Mouse (Mus musculus): ENCODE data around the gene Neu1. TPM values are rescaled to one million over a fixed set of nuclear protein-coding genes. Genes with fewer than 3 reads are reported as not detected.
"Not testable (repeated sequence)": the region's sequence is repeated elsewhere in the genome, so short reads cannot be mapped to it uniquely, and the experiment has no call there.

The Neu1 gene
- polyA plus RNA-seq, 1 experiment from 2014 or later, result 16.8 TPM

DNA sequence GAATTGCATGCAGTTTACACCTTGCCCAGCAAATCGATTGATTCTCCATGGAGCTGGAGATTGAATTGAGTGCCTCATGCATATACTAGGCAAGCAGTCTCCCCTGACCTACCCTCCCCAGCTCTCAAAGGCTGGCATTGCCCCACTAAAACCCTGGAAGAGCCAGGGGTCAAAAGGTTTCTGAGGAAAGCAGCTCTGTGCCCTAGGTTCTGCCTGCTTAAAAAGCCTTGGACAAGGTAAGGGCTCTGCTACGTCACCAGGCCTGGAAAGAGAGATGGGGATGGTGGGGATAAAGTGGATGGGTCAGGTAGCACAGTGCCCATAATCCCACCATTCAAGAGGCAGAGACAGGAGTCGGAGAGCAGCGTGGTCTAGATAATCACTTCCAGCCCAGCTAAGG is 23.8 kb downstream of the Neu1 start:
- H3K4me3 ChIP-seq (ENCODE audit: low read depth, low read length), result no peak overlapping the region
- no peaks in the 10 kb centered on the region for H3K9me3 ChIP-seq (ENCODE audit: control insufficient read depth, low read length)
- ATAC-seq (ENCODE audit: insufficient read depth, low FRiP score, low TSS enrichment) (no peak), DNase-seq (ENCODE audit: low spot score) (no peak)
- 80% methylated on average over 4 of the region's 4 CpGs for WGBS
- H3K4me1 ChIP-seq (ENCODE audit: control insufficient read depth, insufficient read depth, low read length), result peaks cover 7% of the 10 kb centered on the region
- no peak overlapping the region for H3K4me2 ChIP-seq (ENCODE audit: low read depth)
- H3K9ac ChIP-seq (ENCODE audit: low read length), result no peak overlapping the region
- H3K36me3 ChIP-seq (ENCODE audit: control insufficient read depth, insufficient read depth, low read length), result peaks cover 8% of the 10 kb centered on the region
- 0 out of 2 replicates have a peak, but pooled peaks cover 3% of the 10 kb centered on the region for H3K27me3 ChIP-seq (ENCODE audit: control insufficient read depth, insufficient read depth, low read length)
- no peak overlapping the region for H3K27ac ChIP-seq (ENCODE audit: low read depth, low read length)

GRCm38 (mm10) chr17:34955884-34956283 is 24.8 kb downstream of the Neu1 start:
- ATAC-seq (ENCODE audit: insufficient read depth, low FRiP score, low TSS enrichment), result no peak
- WGBS, result 83% methylated on average over 3 of the region's 3 CpGs

GRCm38 (mm10) chr17:34956340-34956739 is 25.3 kb downstream of the Neu1 start:
- no peak for DNase-seq (ENCODE audit: low spot score)
- no peaks in the 10 kb centered on the region for H3K36me3 ChIP-seq (ENCODE audit: control insufficient read depth, insufficient read depth, low read length)
- no peak for ATAC-seq (ENCODE audit: insufficient read depth, low FRiP score, low TSS enrichment)
- H3K27me3 ChIP-seq (ENCODE audit: control insufficient read depth, insufficient read depth, low read length), result peaks cover 7% of the 10 kb centered on the region; the same call in 1 of the 2 replicates
- H3K27ac ChIP-seq (ENCODE audit: low read depth, low read length), result no peak overlapping the region
- H3K4me2 ChIP-seq (ENCODE audit: low read depth), result no peak overlapping the region
- no peaks in the 10 kb centered on the region for H3K9me3 ChIP-seq (ENCODE audit: control insufficient read depth, low read length)
- peaks cover 3% of the 10 kb centered on the region; the same call in 1 of the 2 replicates for H3K4me1 ChIP-seq (ENCODE audit: control insufficient read depth, insufficient read depth, low read length)
- WGBS, result 48% methylated on average over 1 of the region's 1 CpGs
- no peak overlapping the region for H3K9ac ChIP-seq (ENCODE audit: low read length)
- H3K4me3 ChIP-seq (ENCODE audit: low read depth, low read length), result no peak overlapping the region

More at GRCm38 (mm10) chr17:34955884-34956283, 24.8 kb downstream of the Neu1 start:
- H3K4me2 ChIP-seq (ENCODE audit: low read depth), result no peak overlapping the region
- DNase-seq (ENCODE audit: low spot score), result no peak
- no peak overlapping the region for H3K4me3 ChIP-seq (ENCODE audit: low read depth, low read length)
- H3K27ac ChIP-seq (ENCODE audit: low read depth, low read length), result no peak overlapping the region
- no peaks in the 10 kb centered on the region for H3K9me3 ChIP-seq (ENCODE audit: control insufficient read depth, low read length)
- H3K27me3 ChIP-seq (ENCODE audit: control insufficient read depth, insufficient read depth, low read length), result peaks cover 7% of the 10 kb centered on the region; the same call in 1 of the 2 replicates
- peaks cover 6% of the 10 kb centered on the region for H3K4me1 ChIP-seq (ENCODE audit: control insufficient read depth, insufficient read depth, low read length)
- H3K36me3 ChIP-seq (ENCODE audit: control insufficient read depth, insufficient read depth, low read length), result no peaks in the 10 kb centered on the region; the same call in 1 of the 2 replicates
- no peak overlapping the region for H3K9ac ChIP-seq (ENCODE audit: low read length)

GRCm38 (mm10) chr17:34957291-34957690 is 26.2 kb downstream of the Neu1 start:
- not testable (repeated sequence) for ATAC-seq (ENCODE audit: insufficient read depth, low FRiP score, low TSS enrichment); H3K4me1 ChIP-seq (ENCODE audit: control insufficient read depth, insufficient read depth, low read length); H3K27ac ChIP-seq (ENCODE audit: low read depth, low read length); H3K27me3 ChIP-seq (ENCODE audit: control insufficient read depth, insufficient read depth, low read length); H3K4me3 ChIP-seq (ENCODE audit: low read depth, low read length); H3K36me3 ChIP-seq (ENCODE audit: control insufficient read depth, insufficient read depth, low read length); H3K4me2 ChIP-seq (ENCODE audit: low read depth); H3K9me3 ChIP-seq (ENCODE audit: control insufficient read depth, low read length); H3K9ac ChIP-seq (ENCODE audit: low read length); DNase-seq (ENCODE audit: low spot score)
- WGBS, result 18% methylated on average over 29 of the region's 40 CpGs

- not testable (repeated sequence) for H3K4me2 ChIP-seq (ENCODE audit: low read depth); DNase-seq (ENCODE audit: low spot score); H3K27me3 ChIP-seq (ENCODE audit: control insufficient read depth, insufficient read depth, low read length); H3K4me1 ChIP-seq (ENCODE audit: control insufficient read depth, insufficient read depth, low read length); H3K36me3 ChIP-seq (ENCODE audit: control insufficient read depth, insufficient read depth, low read length); H3K27ac ChIP-seq (ENCODE audit: low read depth, low read length); H3K9ac ChIP-seq (ENCODE audit: low read length); ATAC-seq (ENCODE audit: insufficient read depth, low FRiP score, low TSS enrichment); H3K4me3 ChIP-seq (ENCODE audit: low read depth, low read length); H3K9me3 ChIP-seq (ENCODE audit: control insufficient read depth, low read length)
- 23% methylated on average over 20 of the region's 40 CpGs for WGBS
These were observed 26.9 kb downstream of the Neu1 start for GRCm38 (mm10) chr17:34957966-34958365.

GRCm38 (mm10) chr17:34958734-34959129 is 27.7 kb downstream of the Neu1 start:
- Histone ChIP-seq H3K4me3 (ENCODE audit: low read depth, low read length) (peak overlapping the region; percentile 43), H3K4me2 (ENCODE audit: low read depth) (peak overlapping the region; percentile 76)
- ATAC-seq (ENCODE audit: insufficient read depth, low FRiP score, low TSS enrichment), result peak; percentile 56
- not testable (repeated sequence) for H3K9me3 ChIP-seq (ENCODE audit: control insufficient read depth, low read length); H3K36me3 ChIP-seq (ENCODE audit: control insufficient read depth, insufficient read depth, low read length); H3K27me3 ChIP-seq (ENCODE audit: control insufficient read depth, insufficient read depth, low read length); H3K27ac ChIP-seq (ENCODE audit: low read depth, low read length); H3K9ac ChIP-seq (ENCODE audit: low read length); DNase-seq (ENCODE audit: low spot score); H3K4me1 ChIP-seq (ENCODE audit: control insufficient read depth, insufficient read depth, low read length)
- WGBS, result under 1% methylated on average over 24 of the region's 47 CpGs

DNA sequence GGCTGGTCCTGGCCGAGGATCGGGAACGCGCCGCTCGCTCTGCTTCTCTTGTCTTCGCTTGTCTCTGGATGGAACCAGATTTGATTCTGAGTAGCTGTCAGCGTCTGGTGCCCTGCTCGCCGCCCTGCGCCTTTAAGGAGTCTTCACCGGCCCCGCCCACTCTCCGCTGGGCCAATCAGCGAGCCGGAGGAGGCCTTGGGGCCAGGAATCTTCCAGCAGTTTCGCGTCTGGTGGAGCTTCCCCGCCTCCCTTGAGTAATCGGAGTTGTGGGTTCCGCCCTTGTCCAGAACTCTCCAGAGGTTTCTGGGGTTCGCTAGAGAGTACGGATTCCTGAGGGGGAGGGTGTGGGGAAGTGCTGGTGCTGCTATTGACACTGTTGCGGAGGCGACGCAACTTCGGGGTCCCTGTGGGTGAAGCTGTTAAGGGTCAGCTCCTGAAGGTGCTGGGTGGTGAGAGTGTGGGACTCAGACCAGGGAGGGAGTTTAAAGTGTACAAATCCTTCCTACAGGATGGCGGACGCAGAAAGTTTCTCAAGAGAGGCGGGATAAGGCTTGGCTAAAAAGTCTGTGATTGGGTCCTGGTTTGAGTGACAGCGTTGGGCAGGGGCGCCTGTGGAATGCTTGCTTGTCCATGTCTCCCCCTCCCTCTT is 28.2 kb downstream of the Neu1 start, which contains the start of gene Hspa1b:
TSS of gene Hspa1b (minus strand) at position 109 of the 649 bp plus-strand sequence.
- peak; percentile 92 for ATAC-seq (ENCODE audit: insufficient read depth, low FRiP score, low TSS enrichment)
- under 1% methylated on average over 23 of the region's 32 CpGs for WGBS

DNA sequence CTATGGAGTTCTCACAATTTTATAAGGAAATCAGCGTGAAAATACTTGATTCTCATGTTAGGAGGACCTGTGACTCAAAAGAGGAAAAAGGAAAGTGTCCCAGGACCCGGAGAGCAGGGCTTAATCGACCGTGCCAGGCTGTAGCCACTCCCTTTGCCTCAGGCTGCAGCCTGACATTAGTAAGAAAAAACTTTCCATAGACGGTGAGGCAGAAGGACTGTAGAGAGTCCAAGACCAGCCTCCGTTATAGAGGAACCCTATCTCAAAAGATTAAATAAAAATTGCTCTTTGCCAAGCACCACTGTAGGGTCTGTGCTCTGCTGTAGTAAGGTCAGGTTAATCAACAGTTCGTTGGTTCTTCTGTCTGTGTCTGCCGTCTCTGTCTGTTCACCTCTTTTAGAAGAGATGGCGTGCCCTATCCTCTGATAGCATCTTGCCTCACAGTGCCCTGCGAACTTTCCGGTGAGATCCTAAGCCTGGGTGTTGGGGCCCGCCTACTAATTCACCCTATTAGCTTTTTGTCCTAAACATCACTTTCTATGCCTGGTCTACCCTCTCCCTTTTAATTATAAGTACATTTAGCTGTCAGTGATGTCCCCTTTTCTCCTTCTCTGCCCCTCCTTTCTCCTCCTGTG is 28.9 kb downstream of the Neu1 start:
- Histone ChIP-seq H3K4me2 (ENCODE audit: low read depth) (peak overlapping the region; percentile 76), H3K27ac (ENCODE audit: low read depth, low read length) (no peak overlapping the region), H3K36me3 (ENCODE audit: control insufficient read depth, insufficient read depth, low read length) (no peaks in the 10 kb centered on the region), H3K9me3 (ENCODE audit: control insufficient read depth, low read length) (no peaks in the 10 kb centered on the region), H3K4me3 (ENCODE audit: low read depth, low read length) (peak overlapping the region; percentile 43; the same call in 1 of the 2 replicates), H3K4me1 (ENCODE audit: control insufficient read depth, insufficient read depth, low read length) (peaks cover 3% of the 10 kb centered on the region; the same call in 1 of the 2 replicates), H3K9ac (ENCODE audit: low read length) (peak overlapping the region; percentile 57), H3K27me3 (ENCODE audit: control insufficient read depth, insufficient read depth, low read length) (peaks cover 7% of the 10 kb centered on the region; the same call in 1 of the 2 replicates)
- 15% methylated on average over 12 of the region's 12 CpGs for WGBS
- DNase-seq (ENCODE audit: low spot score), result no peak
- no peak for ATAC-seq (ENCODE audit: insufficient read depth, low FRiP score, low TSS enrichment)

More for the DNA sequence above, 28.2 kb downstream of the Neu1 start, which contains the start of gene Hspa1b:
- Histone ChIP-seq H3K9ac (ENCODE audit: low read length) (peak within 1 kb of the TSS; percentile 57), H3K4me3 (ENCODE audit: low read depth, low read length) (peak within 1 kb of the TSS; percentile 43), H3K4me2 (ENCODE audit: low read depth) (peak within 1 kb of the TSS; percentile 76)
- H3K36me3 ChIP-seq (ENCODE audit: control insufficient read depth, insufficient read depth, low read length); H3K4me1 ChIP-seq (ENCODE audit: control insufficient read depth, insufficient read depth, low read length); H3K27ac ChIP-seq (ENCODE audit: low read depth, low read length); H3K27me3 ChIP-seq (ENCODE audit: control insufficient read depth, insufficient read depth, low read length); H3K9me3 ChIP-seq (ENCODE audit: control insufficient read depth, low read length): not testable (repeated sequence)
- DNase-seq (ENCODE audit: low spot score), result peak; percentile 72
